Mouse (Mus musculus) cerebellum, adult 2 months (tissue): ENCODE measurements around the gene Olfr845. TPM values are rescaled to one million over a fixed set of nuclear protein-coding genes. Genes with fewer than 3 reads are reported as not detected.

Experiments used
- DNase-seq, 2 experiments: peaks; one replicate each; pipeline ENCODE4 v3.0.0; 2021
- H3K27ac ChIP-seq: fragments of 200-500 bp; 2 replicates; pipeline ENCODE4 v1.5.1; 2012; ENCODE audit warnings: low read length, control low read depth, inconsistent platforms; ENCODE audit not compliant: insufficient read depth
- H3K27me3 ChIP-seq: fragments of 200-500 bp; 2 replicates; pipeline ENCODE4 v1.6.1; 2012; ENCODE audit warnings: inconsistent platforms, mild to moderate bottlenecking, low read length, moderate library complexity; ENCODE audit not compliant: control insufficient read depth, insufficient read depth
- H3K4me1 ChIP-seq: fragments of 200-500 bp; 2 replicates; pipeline ENCODE4 v1.6.1; 2011; ENCODE audit warnings: low read length; ENCODE audit not compliant: control insufficient read depth, insufficient read depth
- H3K4me3 ChIP-seq: fragments of 200-500 bp; replicated peaks from 2 replicates; pipeline ENCODE3; 2011; ENCODE audit warnings: mild to moderate bottlenecking, low read depth, low read length, control low read depth; ENCODE audit not compliant: insufficient read depth
- CTCF ChIP-seq: fragments of 200-500 bp; IDR thresholded peaks from 2 replicates; pipeline ENCODE4 v1.5.1; 2011; ENCODE audit warnings: low read depth, mild to moderate bottlenecking, control low read depth, low read length, moderate library complexity, borderline replicate concordance; ENCODE audit not compliant: insufficient read depth
- POLR2A ChIP-seq: fragments of 200-500 bp; IDR thresholded peaks from 2 replicates; pipeline ENCODE4 v1.6.1; 2011; ENCODE audit warnings: low read length, control low read depth, borderline replicate concordance; ENCODE audit not compliant: insufficient read depth
- WGBS: fragments of 180-500 bp; shearing (Covaris S2); methylation state at CpG from one replicate; pipeline ENCODE4 v1.1.7; 2018; 5-methylcytosine and 5-hydroxymethylcytosine counted together
- polyA plus RNA-seq: library from polyadenylated mRNA; depleted of rRNA; stranded (reverse); fragments of >200 nt; gene quantifications from 2 replicates; pipeline ENCODE4 v1.2.3, GENCODE M21; 2012; rRNA removed

The Olfr845 gene
- polyA plus RNA-seq: not detected in 2 replicates

GRCm38 (mm10) chr9:19336157-19336556, at the start of gene Olfr845:
TSS of gene Olfr845 (plus strand) at chr9:19336457.
- no peaks in the 10 kb centered on the region for H3K27me3 ChIP-seq
- 62% methylated on average over 1 of the region's 1 CpGs for WGBS
- H3K4me1 ChIP-seq: no peaks in the 10 kb centered on the region
- no peak within 1 kb of the TSS for H3K4me3 ChIP-seq
- no peak within 1 kb of the TSS for H3K27ac ChIP-seq
- no peak for DNase-seq
- TF ChIP-seq POLR2A: no peak
- TF ChIP-seq CTCF: no peak

- no peak within 1 kb of the TSS for H3K27ac ChIP-seq
- H3K4me1 ChIP-seq: no peaks in the 10 kb centered on the region
- no peaks in the 10 kb centered on the region for H3K27me3 ChIP-seq
- TF ChIP-seq POLR2A (no peak), CTCF (no peak)
- no peak within 1 kb of the TSS for H3K4me3 ChIP-seq
- DNase-seq: no peak
Observed at GRCm38 (mm10) chr9:19316047-19316446, 20.2 kb upstream of the Olfr845 start, which contains the start of gene Olfr844. TSS of gene Olfr844 (plus strand) at chr9:19316347.

GRCm38 (mm10) chr9:19363905-19364304, 27.6 kb downstream of the Olfr845 start, which contains the start of gene Olfr846:
TSS of gene Olfr846 (minus strand) at chr9:19364005.
- H3K4me1 ChIP-seq: no peaks in the 10 kb centered on the region
- H3K4me3 ChIP-seq: no peak within 1 kb of the TSS
- DNase-seq: no peak
- H3K27me3 ChIP-seq: no peaks in the 10 kb centered on the region
- no peak within 1 kb of the TSS for H3K27ac ChIP-seq
- no peak for TF ChIP-seq POLR2A
- TF ChIP-seq CTCF: no peak
- WGBS: 36% methylated on average over 1 of the region's 1 CpGs

GRCm38 (mm10) chr9:19378569-19378968, 42.3 kb downstream of the Olfr845 start, which contains the start of gene Olfr847:
TSS of gene Olfr847 (minus strand) at chr9:19378669.
- 63% methylated on average over 1 of the region's 1 CpGs for WGBS
- no peak for DNase-seq
- H3K4me3 ChIP-seq: no peak within 1 kb of the TSS
- no peak within 1 kb of the TSS for H3K27ac ChIP-seq
- TF ChIP-seq POLR2A: no peak
- no peak for TF ChIP-seq CTCF
- no peaks in the 10 kb centered on the region for H3K27me3 ChIP-seq
- no peaks in the 10 kb centered on the region for H3K4me1 ChIP-seq

Other genes starting within 250 kb of the Olfr845 start
- not detected in 2 replicates for gene Olfr836, start 216.1 kb upstream of the Olfr845 start, polyA plus RNA-seq
- not detected in 2 replicates for gene Olfr837, start 200.1 kb upstream of the Olfr845 start, polyA plus RNA-seq
- gene Olfr839-ps1, start 159.1 kb upstream of the Olfr845 start, polyA plus RNA-seq: not detected in 2 replicates
- gene Olfr843, start 84.5 kb upstream of the Olfr845 start, polyA plus RNA-seq: not detected in 2 replicates
- gene Olfr844, start 20.1 kb upstream of the Olfr845 start, polyA plus RNA-seq: not detected in 2 replicates
- not detected in 2 replicates for gene Olfr846, start 27.5 kb downstream of the Olfr845 start, polyA plus RNA-seq
- gene Olfr847, start 42.2 kb downstream of the Olfr845 start, polyA plus RNA-seq: not detected in 2 replicates
- gene Olfr849, start 103.8 kb downstream of the Olfr845 start, polyA plus RNA-seq: not detected in 2 replicates
- gene Olfr850, start 141.8 kb downstream of the Olfr845 start, polyA plus RNA-seq: not detected in 2 replicates
- gene Olfr851, start 156.8 kb downstream of the Olfr845 start, polyA plus RNA-seq: not detected in 2 replicates
- not detected in 2 replicates for gene Olfr853, start 204.6 kb downstream of the Olfr845 start, polyA plus RNA-seq
- not detected in 2 replicates for gene Olfr854, start 230.9 kb downstream of the Olfr845 start, polyA plus RNA-seq
- not detected in 2 replicates for gene Olfr855, start 246.2 kb downstream of the Olfr845 start, polyA plus RNA-seq